ENCODE assay signal across 10 mouse cellular contexts in genomic region chr11:35833270-35833669, GRCm38 (mm10). TPM values are rescaled to one million over a fixed set of nuclear protein-coding genes. Genes with fewer than 3 reads are reported as not detected.
DNase-seq lines count a peak whose midpoint lies in the region; ATAC-seq and TF ChIP-seq lines count a peak whose summit lies in the region.
"Had no signal": no experiment of that assay in that cellular context is flagged by ENCODE, and none has a peak within 500 bp of the region (broad histone marks: within the 10 kb centered on the region; RNA-seq: fewer than 3 reads in every experiment).

No protein-coding gene starts in this region.

- no peak for TF ChIP-seq POLR2A in embryonic fibroblast, embryonic 13.5 days (IDR thresholded peaks at IDR 0.05; ENCODE audit: low read depth, low read length)

- WGBS in lung, embryonic 14.5 days, result 74% methylated on average over 6 of the region's 6 CpGs
- 86% methylated on average over 6 of the region's 6 CpGs for WGBS in limb, embryonic 11.5 days
- 90% methylated on average over 6 of the region's 6 CpGs for WGBS in neural tube, embryonic 15.5 days

- no peak overlapping the region for H3K27ac ChIP-seq in lung, embryonic 14.5 days (ENCODE audit: low read depth)
- peak overlapping the region; percentile 15; the same call in 1 of the 2 replicates for H3K27ac ChIP-seq in embryonic fibroblast, embryonic 13.5 days (ENCODE audit: insufficient read depth, low read length)
- no peak overlapping the region for H3K27ac ChIP-seq in limb, embryonic 11.5 days (replicated peaks; ENCODE audit: low read depth, low read length)
- no peak overlapping the region for H3K27ac ChIP-seq in neural tube, embryonic 15.5 days (replicated peaks)

- peak overlapping the region; percentile 64 for H3K4me2 ChIP-seq in lung, embryonic 14.5 days
- peak overlapping the region; percentile 57 for H3K4me2 ChIP-seq in limb, embryonic 11.5 days (ENCODE audit: low read depth, severe bottlenecking)
- H3K4me2 ChIP-seq in neural tube, embryonic 15.5 days, result peak overlapping the region; percentile 72

- no peaks in the 10 kb centered on the region for H3K9me3 ChIP-seq in lung, embryonic 14.5 days (ENCODE audit: low read depth, low read length)
- no peaks in the 10 kb centered on the region for H3K9me3 ChIP-seq in limb, embryonic 11.5 days (ENCODE audit: control insufficient read depth, low read length)
- no peaks in the 10 kb centered on the region for H3K9me3 ChIP-seq in neural tube, embryonic 15.5 days (replicated peaks)

- ATAC-seq in lung, embryonic 14.5 days (ENCODE audit: insufficient read depth), result no peak
- ATAC-seq in limb, embryonic 11.5 days (ENCODE audit: insufficient number of reproducible peaks, low FRiP score, low TSS enrichment, low read depth), result no peak
- ATAC-seq in neural tube, embryonic 15.5 days (ENCODE audit: low FRiP score), result no peak

- TF ChIP-seq CTCF in lung, embryonic 14.5 days (IDR thresholded peaks at IDR 0.05; ENCODE audit: low read depth), result no peak
- no peak for TF ChIP-seq CTCF in embryonic fibroblast, embryonic 13.5 days (IDR thresholded peaks at IDR 0.05; ENCODE audit: borderline replicate concordance, insufficient read depth, low read length)

- H3K27me3 ChIP-seq in lung, embryonic 14.5 days (ENCODE audit: insufficient read depth, low read length), result no peaks in the 10 kb centered on the region
- no peaks in the 10 kb centered on the region for H3K27me3 ChIP-seq in limb, embryonic 11.5 days (ENCODE audit: control insufficient read depth, insufficient read depth, low read length)
- H3K27me3 ChIP-seq in neural tube, embryonic 15.5 days (replicated peaks), result no peaks in the 10 kb centered on the region

- no peak for DNase-seq in lung, embryonic 14.5 days
- no peak for DNase-seq in lung, adult 18-20 months
- DNase-seq in limb, embryonic 11.5 days (ENCODE audit: low spot score), result no peak
- DNase-seq in embryo, embryonic 10.5 days (ENCODE audit: low spot score), result no peak
- no peak for DNase-seq in ovary, adult 18-20 months (ENCODE audit: low spot score)
- no peak for DNase-seq in gastrocnemius, postnatal 10 days
- DNase-seq: adrenal gland, postnatal 10 days; right cerebral cortex, adult 18-20 months had no signal

- no peaks in the 10 kb centered on the region for H3K4me1 ChIP-seq in lung, embryonic 14.5 days (ENCODE audit: insufficient read depth)
- H3K4me1 ChIP-seq in embryonic fibroblast, embryonic 13.5 days (ENCODE audit: control insufficient read depth, insufficient read depth, low read length), result peaks cover 2% of the 10 kb centered on the region
- H3K4me1 ChIP-seq in limb, embryonic 11.5 days (ENCODE audit: control insufficient read depth, insufficient read depth, low read length), result 0 out of 2 replicates have a peak, but pooled peaks cover 4% of the 10 kb centered on the region
- H3K4me1 ChIP-seq in neural tube, embryonic 15.5 days, result peaks cover 23% of the 10 kb centered on the region

- H3K4me3 ChIP-seq in lung, embryonic 14.5 days (ENCODE audit: low read depth, low read length), result peak overlapping the region; percentile 87
- peak overlapping the region; percentile 98 for H3K4me3 ChIP-seq in embryonic fibroblast, embryonic 13.5 days (ENCODE audit: insufficient read depth, low read length)
- H3K4me3 ChIP-seq in limb, embryonic 11.5 days (ENCODE audit: low read depth, low read length), result peak overlapping the region; percentile 99
- peak overlapping the region; percentile 97 for H3K4me3 ChIP-seq in neural tube, embryonic 15.5 days (replicated peaks)

- peak overlapping the region; percentile 84; the same call in 1 of the 2 replicates for H3K9ac ChIP-seq in lung, embryonic 14.5 days
- H3K9ac ChIP-seq in limb, embryonic 11.5 days (ENCODE audit: low read length), result no peak overlapping the region
- H3K9ac ChIP-seq in neural tube, embryonic 15.5 days (replicated peaks), result peak overlapping the region; percentile 92

- peaks cover 27% of the 10 kb centered on the region for H3K36me3 ChIP-seq in lung, embryonic 14.5 days (ENCODE audit: insufficient read depth)
- H3K36me3 ChIP-seq in limb, embryonic 11.5 days (ENCODE audit: control insufficient read depth, insufficient read depth, low read length), result peaks cover 3% of the 10 kb centered on the region; the same call in 1 of the 2 replicates
- peaks cover 35% of the 10 kb centered on the region for H3K36me3 ChIP-seq in neural tube, embryonic 15.5 days

RNA-seq across cellular contexts. Expression of gene Rars, which starts 1.0 kb away (rescaled TPM):
- 91.0 and 95.8 TPM in 2 replicates for polyA plus RNA-seq in lung, embryonic 14.5 days (2014; fragmentation: Nextera tagmentation; extraction: Ambion mirVana)
- polyA plus RNA-seq in embryonic fibroblast, embryonic 13.5 days (2011; ENCODE audit: insufficient read length, low read depth, missing spikeins), result 159 and 181 TPM in 2 replicates
- polyA plus RNA-seq in limb, embryonic 11.5 days (2014; fragmentation: Nextera tagmentation; extraction: Ambion mirVana), result 111 and 121 TPM in 2 replicates
- 66.2 and 77.0 TPM in 2 replicates for polyA plus RNA-seq in neural tube, embryonic 15.5 days (2015; fragmentation: Nextera tagmentation; extraction: Ambion mirVana)
- total RNA-seq in gastrocnemius, postnatal 10 days (2021), result 10 to 100 TPM; 54.2 to 59.1 TPM

RNA-seq across cellular contexts. Expression of gene Fbll1, which starts 34.6 kb away (rescaled TPM):
- polyA plus RNA-seq in lung, embryonic 14.5 days (2014; fragmentation: Nextera tagmentation; extraction: Ambion mirVana), result 0.12 TPM in 1 of 2 replicates, not detected in the other
- not detected in 2 replicates for polyA plus RNA-seq in embryonic fibroblast, embryonic 13.5 days (2011; ENCODE audit: insufficient read length, low read depth, missing spikeins)
- not detected in 2 replicates for polyA plus RNA-seq in limb, embryonic 11.5 days (2014; fragmentation: Nextera tagmentation; extraction: Ambion mirVana)
- 23.8 and 31.4 TPM in 2 replicates for polyA plus RNA-seq in neural tube, embryonic 15.5 days (2015; fragmentation: Nextera tagmentation; extraction: Ambion mirVana)
- under 1 TPM in 1 of 2 experiments, not detected in 1; 0.16 TPM for total RNA-seq in gastrocnemius, postnatal 10 days (2021)

Comparison
In these comparisons a context has a peak if more than half of its experiments do, and no peak if none do; other contexts are left out.
1. RNA of gene Fbll1, which starts 34.6 kb away (polyA plus RNA-seq): 23.8 to 31.4 TPM in neural tube, embryonic 15.5 days; not detected in limb, embryonic 11.5 days, 0.12 TPM in lung, embryonic 14.5 days and not detected in embryonic fibroblast, embryonic 13.5 days; every median in the first group is over 10 times any median in the second.
2. Peak in every context shown above with its lines, with median percentiles within 50 percentile points of each other: H3K4me2 ChIP-seq and H3K4me3 ChIP-seq.